Mouse (Mus musculus) gastrocnemius, postnatal 14 days (tissue): ENCODE data around the gene Zfc3h1. TPM values are rescaled to one million over a fixed set of nuclear protein-coding genes. Genes with fewer than 3 reads are reported as not detected.

Source experiments
- DNase-seq: peaks from one replicate; pipeline ENCODE4 v3.0.0; 2021; ENCODE audit warnings: mixed read lengths
- intact Hi-C: fragments of 180-260 bp; cut with DNase I; formaldehyde crosslinking; loops from one replicate; pipeline ENCODE4 v1.15.1; 2025; ENCODE audit warnings: low total_unique reads
- total RNA-seq, 2 experiments: library from RNA; stranded (reverse); gene quantifications; 2 replicates each; pipeline ENCODE4 v1.2.3; 2021

Gene Zfc3h1
- total RNA-seq, 2 experiments from 2014 or later: 9.8 to 11.4 TPM

DNA sequence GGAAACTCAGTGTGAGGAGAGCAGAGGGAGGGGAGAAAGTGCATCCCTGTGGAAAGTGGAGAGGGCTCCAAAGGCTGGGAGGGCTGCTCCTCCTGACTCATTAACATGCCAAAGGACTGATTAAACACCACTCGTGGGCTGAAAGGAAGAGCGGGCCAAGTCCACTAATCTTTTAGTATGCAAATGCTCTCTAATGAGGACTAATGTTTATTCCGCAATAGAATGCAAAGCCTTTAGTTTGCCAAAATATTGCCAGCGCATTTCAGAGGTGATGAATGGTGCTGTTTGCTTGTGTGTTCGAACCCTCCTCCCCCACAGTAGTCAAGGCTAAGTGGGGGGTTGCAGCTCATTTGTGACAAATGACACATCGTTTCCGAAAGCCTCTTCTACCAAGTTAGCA lies 84.3 kb downstream of the Zfc3h1 start:
- DNase-seq: no peak
- intact Hi-C loops: no loop called here

DNA sequence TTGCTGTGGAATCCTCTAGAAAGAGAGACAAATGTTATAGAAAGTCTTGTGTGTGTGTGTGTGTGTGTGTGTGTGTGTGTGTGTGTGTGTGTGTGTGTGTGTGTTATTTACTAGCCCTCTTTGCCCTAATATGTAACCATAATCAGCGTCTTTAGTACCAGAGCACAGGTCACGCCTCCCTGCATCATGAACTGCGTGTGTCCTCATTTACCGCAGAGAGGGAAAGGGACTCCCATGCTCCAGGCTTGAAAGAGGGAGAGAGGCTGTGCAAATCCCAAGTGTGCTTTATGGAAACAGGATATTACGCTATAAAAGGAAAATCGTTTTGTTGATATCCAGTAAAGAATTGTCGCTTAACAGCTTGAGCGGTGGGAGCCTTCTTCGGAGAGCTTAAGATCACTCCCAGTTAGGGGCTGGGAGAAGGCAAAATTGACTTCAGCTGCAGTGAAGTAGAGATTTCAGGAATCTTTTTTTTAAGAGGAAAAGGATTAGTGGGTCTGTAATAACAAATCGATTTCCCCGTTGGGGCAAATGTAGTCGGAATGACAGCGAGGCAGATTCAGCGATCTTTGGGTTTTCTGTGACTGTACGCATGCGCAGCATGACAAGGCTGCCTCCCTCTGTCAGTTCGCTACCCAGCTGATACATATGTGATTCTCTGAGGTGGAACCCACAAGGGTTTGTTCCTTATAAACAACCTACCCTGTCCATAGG lies 86.0 kb downstream of the Zfc3h1 start:
- no peak for DNase-seq
- intact Hi-C loops: no loop called here

DNA sequence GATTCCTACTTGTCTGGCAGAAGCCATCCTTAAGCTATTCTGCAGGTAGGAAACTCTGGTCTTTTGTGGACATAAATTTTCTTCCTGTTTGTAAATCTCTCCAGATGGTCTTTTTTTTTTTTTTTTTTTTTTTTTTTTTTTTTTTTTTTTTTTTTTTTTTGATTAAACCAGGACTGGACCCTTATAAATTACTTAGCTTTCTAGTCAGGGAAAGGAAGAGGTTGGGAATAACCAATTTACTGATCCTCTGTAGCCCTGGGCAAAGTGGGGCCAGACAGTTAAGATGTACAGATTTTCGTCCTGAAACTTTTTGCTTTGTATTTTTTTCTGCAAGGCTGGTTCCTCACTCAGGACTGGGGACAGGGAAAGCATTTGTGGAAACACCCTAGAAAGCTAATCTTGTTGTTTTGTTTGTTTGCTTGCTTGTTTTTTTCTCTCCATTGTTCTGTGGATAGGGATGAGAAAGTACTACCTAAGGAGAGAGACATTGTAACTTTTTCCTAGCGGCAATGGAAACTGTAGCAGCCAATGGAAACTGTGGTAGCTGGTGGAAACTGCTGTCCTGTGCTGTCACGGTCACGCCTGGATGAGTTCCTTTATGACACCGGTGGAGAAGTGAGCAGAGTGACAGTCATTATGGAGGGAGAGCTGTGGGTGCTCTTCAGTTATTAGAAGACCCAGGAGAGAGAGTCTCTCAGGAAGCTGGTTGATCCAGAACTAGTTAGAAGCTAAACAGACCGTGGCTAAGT lies 88.6 kb downstream of the Zfc3h1 start:
- no peak for DNase-seq
- intact Hi-C loops: no loop called here

DNA sequence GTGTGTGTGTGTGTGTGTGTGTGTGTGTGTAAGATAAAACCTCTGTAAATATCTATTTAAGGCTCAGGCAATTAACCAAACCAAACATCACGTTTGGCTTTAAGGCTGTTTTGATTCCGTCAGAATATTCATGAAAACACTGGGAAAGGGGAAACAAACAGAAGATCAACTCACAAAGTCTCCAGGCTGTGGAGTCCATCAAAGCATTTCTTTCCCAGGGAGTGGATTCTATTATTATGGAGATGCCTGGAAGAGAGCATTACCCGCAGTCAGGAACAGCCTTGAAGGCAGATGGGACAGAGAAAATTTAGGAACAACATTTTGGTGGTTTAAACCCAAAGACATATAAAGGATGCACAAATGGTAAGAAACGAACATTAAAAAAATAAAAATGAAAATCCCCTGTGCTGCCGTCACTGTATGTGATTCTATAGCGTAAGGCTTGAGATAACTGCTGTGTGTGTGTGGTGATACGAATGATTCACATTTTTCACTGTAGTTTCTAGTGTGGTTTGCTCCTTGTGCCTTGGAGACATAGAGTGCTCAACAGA lies 90.3 kb downstream of the Zfc3h1 start:
- intact Hi-C loops: no loop called here
- no peak for DNase-seq

DNA sequence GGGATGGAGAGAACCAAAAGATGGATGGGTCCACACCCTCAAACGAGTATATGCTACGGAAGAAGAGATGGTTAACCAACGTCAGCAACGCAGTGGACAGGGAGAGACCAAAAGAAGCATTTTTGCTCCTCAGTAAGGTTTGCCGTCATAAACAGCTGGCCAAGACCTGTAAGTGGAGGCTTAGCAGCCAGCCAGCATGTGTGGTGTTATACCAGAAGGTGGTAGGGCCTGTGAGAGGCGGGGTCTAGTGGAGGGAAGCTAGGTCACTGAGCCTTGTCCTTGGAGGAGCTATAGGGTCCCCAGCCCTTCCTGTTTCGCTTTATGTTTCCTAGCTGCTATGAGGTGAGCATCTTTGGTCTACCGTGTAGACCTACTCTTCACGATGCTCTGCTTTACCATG lies 91.7 kb downstream of the Zfc3h1 start:
- intact Hi-C loops: no loop called here
- no peak for DNase-seq

DNA sequence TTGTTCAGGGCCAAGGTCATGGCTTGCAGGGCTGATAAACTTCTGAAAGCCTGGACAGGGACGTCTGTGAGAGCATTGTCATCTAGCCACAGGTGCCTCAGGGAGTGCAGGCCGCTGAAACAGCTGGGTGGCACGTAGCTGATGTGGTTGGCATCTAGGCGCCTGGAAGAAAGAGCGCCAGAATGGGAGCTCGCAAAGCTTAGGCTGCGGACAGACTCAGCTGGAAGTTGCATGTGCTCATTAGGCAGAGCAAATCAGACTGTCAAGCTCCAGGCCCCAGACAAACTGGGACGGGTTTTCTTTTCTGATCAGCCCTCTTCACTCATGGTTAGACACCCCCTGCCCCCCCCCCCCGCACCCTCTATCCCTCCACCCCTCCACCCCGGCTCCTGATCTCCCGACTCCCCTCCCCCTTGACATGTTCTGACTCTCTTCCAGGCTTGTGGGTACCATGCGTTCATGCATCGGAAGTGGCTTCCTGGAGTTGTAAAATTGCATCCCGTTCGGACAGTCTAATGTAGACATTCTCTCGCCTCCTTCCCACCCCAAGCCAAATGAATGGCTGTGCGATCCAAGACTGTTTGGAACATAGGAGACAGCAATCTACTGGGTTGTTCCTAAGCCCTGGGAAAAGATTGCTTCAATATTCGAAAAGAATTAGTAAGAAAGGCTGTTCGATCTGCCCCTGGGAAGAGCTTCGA lies 93.8 kb downstream of the Zfc3h1 start:
- intact Hi-C loops: no loop called here
- no peak for DNase-seq

Other genes starting within 250 kb of the Zfc3h1 start
- gene Tph2, start 199.9 kb upstream of the Zfc3h1 start, total RNA-seq: not detected
- gene Tbc1d15, start 133.5 kb upstream of the Zfc3h1 start, total RNA-seq: 10 to 100 TPM; 35.6 to 39.4 TPM
- gene Rab21, start 69.4 kb upstream of the Zfc3h1 start, total RNA-seq: 10 to 100 TPM; 29.3 to 31.6 TPM
- 10 to 100 TPM; 11.6 to 14.2 TPM for gene Tmem19, start 22.5 kb upstream of the Zfc3h1 start, total RNA-seq
- 1 to 10 TPM; 4.3 to 4.6 TPM for gene Thap2, start 516 bp upstream of the Zfc3h1 start, total RNA-seq
- gene A930009A15Rik, start 185.0 kb downstream of the Zfc3h1 start, total RNA-seq: not detected
- under 1 TPM; 0.14 to 0.31 TPM for gene Lgr5, start 202.8 kb downstream of the Zfc3h1 start, total RNA-seq